Mouse (Mus musculus): ENCODE measurements around the gene Fam83g.

Fam83g gene

GRCm38 (mm10) chr11:61685119-61685725, 1.3 kb downstream of the Fam83g start:
- no peak for TF ChIP-seq GATA4 (IDR thresholded peaks at IDR 0.05; ENCODE audit: insufficient replicate concordance, low read length)

GRCm38 (mm10) chr11:61686141-61686540, 2.2 kb downstream of the Fam83g start:
- TF ChIP-seq GATA4 (IDR thresholded peaks at IDR 0.05; ENCODE audit: insufficient replicate concordance, low read length), result no peak

DNA sequence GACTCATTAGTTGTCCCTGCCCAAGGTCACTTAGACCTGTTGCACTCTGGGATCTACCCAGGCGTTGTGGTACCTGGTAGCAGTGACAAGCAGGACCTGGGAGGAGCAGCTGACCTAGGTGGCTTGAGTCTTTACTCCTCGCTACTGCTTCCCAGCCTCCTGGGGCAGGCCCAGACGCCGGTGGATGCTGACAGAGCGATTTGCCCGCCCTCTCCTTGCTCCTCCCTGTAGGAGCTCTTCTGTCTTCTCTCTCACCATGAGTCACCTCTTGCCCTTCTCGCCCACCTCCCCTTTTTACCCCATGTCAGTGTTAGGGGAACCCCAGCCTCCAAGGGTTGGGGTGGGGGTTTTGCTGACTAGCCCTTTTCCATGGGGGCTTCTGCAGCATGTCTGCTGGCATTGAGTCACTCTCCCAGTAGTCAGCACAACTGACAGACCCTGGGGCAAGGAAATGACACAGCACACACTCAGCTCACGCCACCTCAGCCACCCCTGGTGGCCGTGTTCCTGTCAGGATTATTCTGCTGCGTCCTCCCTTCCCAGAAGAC, 3.1 kb downstream of the Fam83g start:
- no peak for TF ChIP-seq GATA4 (IDR thresholded peaks at IDR 0.05; ENCODE audit: insufficient replicate concordance, low read length)

DNA sequence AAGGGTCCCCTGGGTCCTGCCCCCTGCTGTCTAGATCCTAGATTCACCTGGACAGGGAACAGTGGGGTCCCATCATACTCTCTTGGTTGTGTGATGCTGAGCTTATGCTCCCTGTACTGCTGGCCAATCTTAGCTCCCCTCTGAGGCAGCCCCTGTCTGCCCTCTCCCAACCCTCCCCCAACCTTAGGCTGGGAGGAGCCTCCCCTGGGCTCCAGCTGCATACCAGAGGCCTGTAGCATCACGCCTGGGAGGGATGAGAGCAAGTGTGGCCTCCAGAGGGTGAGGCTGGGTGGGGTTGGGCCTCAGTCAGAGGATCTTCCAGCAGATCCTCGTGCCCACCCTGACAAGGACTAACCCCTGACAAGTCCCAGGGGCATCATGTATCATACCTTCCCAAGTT, 3.7 kb downstream of the Fam83g start:
- TF ChIP-seq GATA4 (IDR thresholded peaks at IDR 0.05; ENCODE audit: insufficient replicate concordance, low read length), result no peak

GRCm38 (mm10) chr11:61692996-61693395, 9.1 kb downstream of the Fam83g start:
- no peak for TF ChIP-seq GATA4 (IDR thresholded peaks at IDR 0.05; ENCODE audit: insufficient replicate concordance, low read length)

DNA sequence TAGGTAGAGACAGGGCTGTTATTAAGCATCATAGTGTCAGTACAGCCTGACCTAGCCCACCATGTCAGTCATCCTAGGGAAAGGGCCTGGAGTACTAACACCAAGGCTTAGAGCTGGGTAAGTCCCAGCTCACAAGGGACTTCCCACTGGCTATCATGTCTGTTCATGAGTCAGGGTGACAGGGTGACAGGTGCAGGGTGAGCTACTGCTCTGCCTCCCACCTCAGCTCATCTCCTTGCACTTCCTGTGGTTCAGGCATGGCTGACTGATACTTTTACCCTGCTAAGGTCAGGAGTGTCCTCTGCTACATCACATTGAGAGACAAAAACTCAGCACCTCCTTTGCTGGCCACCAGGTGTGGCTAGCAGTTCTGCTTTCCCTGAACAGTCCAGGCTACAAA, 15.0 kb downstream of the Fam83g start:
- TF ChIP-seq GATA4 (IDR thresholded peaks at IDR 0.05; ENCODE audit: insufficient replicate concordance, low read length), result no peak

DNA sequence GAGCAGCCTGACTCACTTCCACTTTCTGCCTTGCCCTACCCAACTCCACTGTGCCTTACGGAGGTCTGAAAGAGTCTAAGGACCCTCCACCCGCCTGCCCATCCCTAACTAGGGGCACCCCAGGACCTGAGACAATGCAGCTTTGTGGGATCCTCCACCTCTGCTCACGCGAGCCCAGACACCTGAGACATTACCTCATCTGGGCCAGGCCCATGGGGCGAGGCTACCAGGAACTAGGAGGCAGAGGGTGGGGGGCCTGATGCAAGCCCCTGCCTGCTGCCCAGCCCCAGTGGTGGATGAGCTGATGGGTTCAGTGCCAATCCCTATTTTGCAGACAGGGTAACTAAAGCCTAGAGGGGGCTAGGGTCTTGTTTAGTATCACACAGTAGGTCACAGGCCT, 15.6 kb downstream of the Fam83g start:
- TF ChIP-seq GATA4 (IDR thresholded peaks at IDR 0.05; ENCODE audit: insufficient replicate concordance, low read length), result no peak

- TF ChIP-seq GATA4 (IDR thresholded peaks at IDR 0.05; ENCODE audit: insufficient replicate concordance, low read length), result no peak; the same call in 1 of the 2 replicates
These were observed 16.0 kb downstream of the Fam83g start for GRCm38 (mm10) chr11:61699933-61700332.

DNA sequence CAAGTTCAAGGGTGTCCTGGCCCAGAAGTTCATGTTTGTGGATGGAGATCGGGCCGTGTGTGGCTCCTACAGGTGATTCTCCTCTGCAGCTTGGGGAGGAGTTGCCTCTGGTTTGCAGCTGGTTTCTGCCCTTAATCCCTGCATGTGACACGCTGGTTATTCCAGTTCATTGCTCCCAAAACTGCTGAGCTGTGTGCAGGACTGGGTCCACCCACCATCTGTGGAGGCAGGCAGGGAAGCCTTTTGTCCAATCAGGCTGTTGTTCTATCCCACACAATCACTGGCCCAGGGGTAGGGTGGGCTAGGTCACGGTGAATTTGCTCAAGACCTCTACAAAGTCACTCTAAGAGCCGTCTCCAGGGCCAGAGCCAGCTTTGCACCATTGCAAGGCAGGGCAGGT, 17.8 kb downstream of the Fam83g start:
- no peak for TF ChIP-seq GATA4 (IDR thresholded peaks at IDR 0.05; ENCODE audit: insufficient replicate concordance, low read length)

GRCm38 (mm10) chr11:61702494-61702893, 18.6 kb downstream of the Fam83g start:
- TF ChIP-seq GATA4 (IDR thresholded peaks at IDR 0.05; ENCODE audit: insufficient replicate concordance, low read length), result no peak

DNA sequence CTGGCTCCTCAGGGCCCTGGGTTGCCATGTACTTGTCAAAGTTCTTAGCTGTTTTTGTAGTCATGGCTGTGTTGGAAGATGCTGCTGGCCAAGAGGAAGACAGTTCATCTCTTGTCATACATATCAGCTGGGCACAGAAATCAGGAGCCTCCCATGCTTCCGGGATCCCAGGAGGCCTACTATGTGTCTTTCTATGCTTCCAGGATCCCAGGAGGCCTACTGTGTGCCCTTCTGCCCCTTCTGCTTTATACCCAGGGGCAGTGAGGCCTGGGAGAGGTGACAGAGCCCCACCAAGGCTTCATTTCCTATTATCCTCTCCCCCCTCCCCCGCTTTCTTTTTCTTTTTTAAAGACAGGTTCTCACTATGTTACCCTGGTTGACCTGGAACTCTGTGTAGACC, 21.7 kb downstream of the Fam83g start:
- TF ChIP-seq GATA4 (IDR thresholded peaks at IDR 0.05; ENCODE audit: insufficient replicate concordance, low read length), result no peak

- TF ChIP-seq GATA4 (IDR thresholded peaks at IDR 0.05; ENCODE audit: insufficient replicate concordance, low read length), result no peak
These were observed 22.3 kb downstream of the Fam83g start for GRCm38 (mm10) chr11:61706232-61706631.

GRCm38 (mm10) chr11:61708928-61709327, 25.0 kb downstream of the Fam83g start:
- TF ChIP-seq GATA4 (IDR thresholded peaks at IDR 0.05; ENCODE audit: insufficient replicate concordance, low read length), result no peak

DNA sequence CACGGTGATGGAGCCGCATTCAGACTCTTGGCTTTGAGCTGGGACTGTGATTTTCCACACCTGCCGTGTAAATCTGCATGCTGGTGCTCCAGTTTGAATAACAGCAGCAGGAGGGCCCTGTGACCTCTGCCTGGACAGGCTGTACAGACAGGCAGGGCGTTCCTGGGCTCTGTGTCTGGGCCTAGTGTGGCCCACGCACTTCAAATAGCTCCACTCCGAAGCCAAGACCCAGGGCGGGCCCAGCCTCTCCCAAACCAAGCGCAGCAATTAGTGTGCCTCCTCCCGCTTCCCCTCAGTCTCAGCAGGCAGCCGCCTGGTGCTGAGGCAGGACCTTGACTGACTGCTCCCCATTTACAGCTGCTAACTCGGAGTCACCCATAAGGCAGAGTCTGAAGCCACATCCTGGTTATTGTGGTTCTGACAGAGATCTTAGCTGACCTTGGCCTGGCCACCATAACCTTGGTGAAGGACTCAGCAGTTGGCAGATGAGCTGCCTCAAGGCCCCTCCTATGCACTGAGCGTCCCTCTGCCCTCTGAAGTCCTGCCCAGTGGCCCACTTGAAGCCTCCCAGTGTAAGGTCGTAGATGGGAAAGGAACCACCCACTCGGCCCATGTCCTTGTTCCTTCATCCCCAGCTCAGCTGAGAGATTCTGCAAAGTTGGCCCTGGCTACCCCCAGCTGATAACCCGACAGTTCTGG, 29.4 kb downstream of the Fam83g start:
- no peak for TF ChIP-seq GATA4 (IDR thresholded peaks at IDR 0.05; ENCODE audit: insufficient replicate concordance, low read length)

- no peak for TF ChIP-seq GATA4 (IDR thresholded peaks at IDR 0.05; ENCODE audit: insufficient replicate concordance, low read length)
These were observed 30.6 kb downstream of the Fam83g start for GRCm38 (mm10) chr11:61714346-61715117.

GRCm38 (mm10) chr11:61715130-61715529, 31.2 kb downstream of the Fam83g start:
- TF ChIP-seq GATA4 (IDR thresholded peaks at IDR 0.05; ENCODE audit: insufficient replicate concordance, low read length), result no peak
